Mouse (Mus musculus) kidney, adult 2 months (tissue): ENCODE measurements around the gene Ranbp9. TPM values are rescaled to one million over a fixed set of nuclear protein-coding genes. Genes with fewer than 3 reads are reported as not detected.

Experiments
- DNase-seq: peaks from one replicate; pipeline ENCODE4 v3.0.0; 2021
- H3K27ac ChIP-seq: fragments of 200-500 bp; 2 replicates; pipeline ENCODE4 v1.5.1; 2012; ENCODE audit warnings: low read depth, low read length, control low read depth, inconsistent platforms; ENCODE audit not compliant: insufficient read depth
- H3K27me3 ChIP-seq: fragments of 200-500 bp; replicated peaks from 2 replicates; pipeline ENCODE4 v1.6.1; 2012; ENCODE audit warnings: mild to moderate bottlenecking, moderate library complexity, low read length, inconsistent platforms; ENCODE audit not compliant: control insufficient read depth, insufficient read depth
- H3K36me3 ChIP-seq: fragments of 200-500 bp; 2 replicates; pipeline ENCODE4 v1.6.1; 2012; ENCODE audit warnings: mild to moderate bottlenecking, moderate library complexity, low read length, inconsistent platforms; ENCODE audit not compliant: control insufficient read depth, insufficient read depth
- H3K4me1 ChIP-seq: fragments of 200-500 bp; 2 replicates; pipeline ENCODE4 v1.6.1; 2011; ENCODE audit warnings: low read length; ENCODE audit not compliant: control insufficient read depth, insufficient read depth
- H3K4me3 ChIP-seq: fragments of 200-500 bp; 2 replicates; pipeline ENCODE4 v1.5.1; 2011; ENCODE audit warnings: mild to moderate bottlenecking, low read depth, low read length, control low read depth; ENCODE audit not compliant: insufficient read depth
- CTCF ChIP-seq: fragments of 200-500 bp; conservative IDR thresholded peaks from 2 replicates; pipeline ENCODE4 v1.5.1; 2011; ENCODE audit warnings: low read depth, mild to moderate bottlenecking, control low read depth, low read length, moderate library complexity, mixed read lengths; ENCODE audit not compliant: insufficient read depth, insufficient read length
- POLR2A ChIP-seq: fragments of 200-500 bp; IDR thresholded peaks from one replicate; pipeline ENCODE4 v1.6.1; 2011; ENCODE audit warnings: low read depth, low read length, control low read depth
- WGBS: fragments of 180-500 bp; shearing (Covaris S2); methylation state at CpG from one replicate; pipeline ENCODE4 v1.1.7; 2018; 5-methylcytosine and 5-hydroxymethylcytosine counted together
- polyA plus RNA-seq: library from polyadenylated mRNA; depleted of rRNA; stranded (reverse); fragments of >200 nt; gene quantifications from 2 replicates; pipeline ENCODE4 v1.2.3, GENCODE M21; 2012

Ranbp9 gene
- polyA plus RNA-seq, 1 experiment, result 15.4 TPM

- TF ChIP-seq CTCF (no peak), POLR2A (no peak)
- no peaks in the 10 kb centered on the region for H3K36me3 ChIP-seq
- 91% methylated on average over 7 of the region's 7 CpGs for WGBS
These were observed 14.6 kb upstream of the Ranbp9 start for GRCm38 (mm10) chr13:43495645-43496044.

GRCm38 (mm10) chr13:43493725-43494124 is 12.6 kb upstream of the Ranbp9 start:
- Histone ChIP-seq H3K27ac (no peak overlapping the region), H3K27me3 (no peaks in the 10 kb centered on the region), H3K4me3 (no peak overlapping the region), H3K4me1 (peaks cover 1% of the 10 kb centered on the region; the same call in 1 of the 2 replicates), H3K36me3 (no peaks in the 10 kb centered on the region)
- DNase-seq, result no peak
- no peak for TF ChIP-seq CTCF
- WGBS, result 92% methylated on average over 7 of the region's 7 CpGs

More at GRCm38 (mm10) chr13:43495645-43496044, 14.6 kb upstream of the Ranbp9 start:
- no peak overlapping the region for H3K4me3 ChIP-seq
- no peak overlapping the region for H3K27ac ChIP-seq
- peaks cover 4% of the 10 kb centered on the region; the same call in 1 of the 2 replicates for H3K4me1 ChIP-seq
- no peaks in the 10 kb centered on the region for H3K27me3 ChIP-seq
- no peak for DNase-seq

GRCm38 (mm10) chr13:43493058-43493481 is 12.0 kb upstream of the Ranbp9 start:
- H3K36me3 ChIP-seq, result no peaks in the 10 kb centered on the region
- no peak for DNase-seq
- TF ChIP-seq CTCF, result no peak
- TF ChIP-seq POLR2A, result no peak
- H3K27ac ChIP-seq, result no peak overlapping the region
- H3K27me3 ChIP-seq, result no peaks in the 10 kb centered on the region
- H3K4me3 ChIP-seq, result no peak overlapping the region
- H3K4me1 ChIP-seq, result no peaks in the 10 kb centered on the region
- WGBS, result 56% methylated on average over 11 of the region's 11 CpGs

- no peak for TF ChIP-seq POLR2A
- no peak for TF ChIP-seq CTCF
- no peak for DNase-seq
- WGBS, result 62% methylated on average over 12 of the region's 12 CpGs
- no peaks in the 10 kb centered on the region for H3K36me3 ChIP-seq
- H3K27ac ChIP-seq, result no peak overlapping the region
- no peaks in the 10 kb centered on the region for H3K27me3 ChIP-seq
- peaks cover 8% of the 10 kb centered on the region; the same call in 1 of the 2 replicates for H3K4me1 ChIP-seq
- no peak overlapping the region for H3K4me3 ChIP-seq
These were observed 5.6 kb upstream of the Ranbp9 start for GRCm38 (mm10) chr13:43486501-43487213.

- 94% methylated on average over 5 of the region's 5 CpGs for WGBS
- no peak for TF ChIP-seq CTCF
- TF ChIP-seq POLR2A, result no peak
- no peaks in the 10 kb centered on the region for H3K27me3 ChIP-seq
These were observed 4.3 kb upstream of the Ranbp9 start for GRCm38 (mm10) chr13:43485278-43485976.

GRCm38 (mm10) chr13:43482782-43483181 is 1.7 kb upstream of the Ranbp9 start:
- no peak overlapping the region for H3K27ac ChIP-seq
- TF ChIP-seq POLR2A (no peak), CTCF (no peak)
- H3K27me3 ChIP-seq, result no peaks in the 10 kb centered on the region
- no peaks in the 10 kb centered on the region for H3K36me3 ChIP-seq
- 89% methylated on average over 9 of the region's 9 CpGs for WGBS
- H3K4me1 ChIP-seq, result peaks cover 12% of the 10 kb centered on the region; the same call in 1 of the 2 replicates
- H3K4me3 ChIP-seq, result no peak overlapping the region
- DNase-seq, result no peak

More at GRCm38 (mm10) chr13:43485278-43485976, 4.3 kb upstream of the Ranbp9 start:
- H3K4me1 ChIP-seq, result peaks cover 8% of the 10 kb centered on the region; the same call in 1 of the 2 replicates
- H3K27ac ChIP-seq, result no peak overlapping the region
- no peak for DNase-seq
- no peak overlapping the region for H3K4me3 ChIP-seq
- no peaks in the 10 kb centered on the region for H3K36me3 ChIP-seq

GRCm38 (mm10) chr13:43481859-43482245 is 770 bp upstream of the Ranbp9 start:
- Histone ChIP-seq H3K36me3 (no peaks in the 10 kb centered on the region), H3K27me3 (no peaks in the 10 kb centered on the region), H3K4me3 (peak overlapping the region; percentile 99), H3K4me1 (peaks cover 14% of the 10 kb centered on the region; the same call in 1 of the 2 replicates), H3K27ac (peak overlapping the region; percentile 99)
- no peak for DNase-seq
- TF ChIP-seq POLR2A (no peak), CTCF (no peak)
- 23% methylated on average over 6 of the region's 6 CpGs for WGBS
